Mouse (Mus musculus) megakaryocyte, embryonic 14.5 days (primary cell): Measurements from ENCODE around the gene Igsf21. TPM values are rescaled to one million over a fixed set of nuclear protein-coding genes. Genes with fewer than 3 reads are reported as not detected.

ENCODE experiments used
- H3K27me3 ChIP-seq: replicated peaks from 2 replicates; pipeline ENCODE3; 2012; ENCODE audit warnings: inconsistent platforms
- H3K36me3 ChIP-seq: replicated peaks from 2 replicates; pipeline ENCODE3; 2012; ENCODE audit warnings: low read length, inconsistent platforms, mixed read lengths
- H3K4me1 ChIP-seq: 2 replicates; pipeline ENCODE4 v1.6.1; 2012; ENCODE audit warnings: inconsistent platforms
- H3K4me3 ChIP-seq: replicated peaks from 2 replicates; pipeline ENCODE3; 2012; ENCODE audit warnings: moderate library complexity, mild to moderate bottlenecking, inconsistent platforms
- H3K9me3 ChIP-seq: 2 replicates; pipeline ENCODE4 v1.6.1; 2012; ENCODE audit warnings: inconsistent platforms
- FLI1 ChIP-seq: IDR thresholded peaks from 2 replicates; pipeline ENCODE4 v1.6.1; 2012; ENCODE audit warnings: low read length, inconsistent platforms, mixed read lengths
- GATA1 ChIP-seq: IDR thresholded peaks from 3 replicates; pipeline ENCODE4 v1.6.1; 2012; ENCODE audit warnings: mixed read lengths, low read length, inconsistent platforms, borderline replicate concordance
- polyA plus RNA-seq: library from polyadenylated mRNA; stranded (reverse); fragments of >175 nt; gene quantifications from 2 replicates; pipeline ENCODE4 v1.2.3, GENCODE M21; 2012; ENCODE audit warnings: low replicate concordance; ENCODE audit not compliant: insufficient read depth

Gene Igsf21
- polyA plus RNA-seq, 1 experiment = not detected

GRCm38 (mm10) chr4:140128116-140128515 lies 118.5 kb downstream of the Igsf21 start:
- TF ChIP-seq FLI1 (no peak), GATA1 (no peak)
- Histone ChIP-seq H3K36me3 (no peaks in the 10 kb centered on the region), H3K4me3 (no peak overlapping the region), H3K4me1 (no peaks in the 10 kb centered on the region), H3K9me3 (no peaks in the 10 kb centered on the region), H3K27me3 (peaks cover 5% of the 10 kb centered on the region)

- Histone ChIP-seq H3K4me1 (no peaks in the 10 kb centered on the region), H3K9me3 (no peaks in the 10 kb centered on the region)
Measured at GRCm38 (mm10) chr4:140125806-140126205, 120.8 kb downstream of the Igsf21 start.

GRCm38 (mm10) chr4:140122534-140122933 lies 124.0 kb downstream of the Igsf21 start:
- no peaks in the 10 kb centered on the region for H3K9me3 ChIP-seq
- H3K27me3 ChIP-seq = peaks cover 2% of the 10 kb centered on the region
- TF ChIP-seq GATA1 (no peak), FLI1 (no peak)
- no peaks in the 10 kb centered on the region for H3K36me3 ChIP-seq
- no peak overlapping the region for H3K4me3 ChIP-seq
- no peaks in the 10 kb centered on the region for H3K4me1 ChIP-seq

More at GRCm38 (mm10) chr4:140125806-140126205, 120.8 kb downstream of the Igsf21 start:
- no peak for TF ChIP-seq FLI1
- TF ChIP-seq GATA1 = no peak
- H3K27me3 ChIP-seq = peaks cover 2% of the 10 kb centered on the region
- H3K4me3 ChIP-seq = no peak overlapping the region
- H3K36me3 ChIP-seq = no peaks in the 10 kb centered on the region

GRCm38 (mm10) chr4:140117275-140117691 lies 129.3 kb downstream of the Igsf21 start:
- H3K27me3 ChIP-seq = no peaks in the 10 kb centered on the region
- H3K36me3 ChIP-seq = no peaks in the 10 kb centered on the region
- TF ChIP-seq GATA1 (no peak), FLI1 (no peak)
- H3K4me3 ChIP-seq = peak overlapping the region; percentile 65
- no peaks in the 10 kb centered on the region for H3K4me1 ChIP-seq
- H3K9me3 ChIP-seq = peaks cover 25% of the 10 kb centered on the region

- H3K36me3 ChIP-seq = no peaks in the 10 kb centered on the region
- no peaks in the 10 kb centered on the region for H3K4me1 ChIP-seq
- peaks cover 34% of the 10 kb centered on the region for H3K9me3 ChIP-seq
- no peaks in the 10 kb centered on the region for H3K27me3 ChIP-seq
- no peak for TF ChIP-seq FLI1
- TF ChIP-seq GATA1 = no peak
- H3K4me3 ChIP-seq = no peak overlapping the region
Measured at GRCm38 (mm10) chr4:140115756-140116155, 130.8 kb downstream of the Igsf21 start.

GRCm38 (mm10) chr4:140115053-140115452 lies 131.5 kb downstream of the Igsf21 start:
- Histone ChIP-seq H3K4me1 (no peaks in the 10 kb centered on the region), H3K36me3 (no peaks in the 10 kb centered on the region), H3K27me3 (peaks cover 6% of the 10 kb centered on the region), H3K9me3 (peaks cover 34% of the 10 kb centered on the region), H3K4me3 (no peak overlapping the region)
- TF ChIP-seq FLI1 = no peak
- no peak for TF ChIP-seq GATA1

- Histone ChIP-seq H3K4me1 (no peaks in the 10 kb centered on the region), H3K36me3 (no peaks in the 10 kb centered on the region), H3K9me3 (peaks cover 34% of the 10 kb centered on the region), H3K4me3 (peak overlapping the region; percentile 62), H3K27me3 (peaks cover 16% of the 10 kb centered on the region)
- no peak for TF ChIP-seq FLI1
- no peak for TF ChIP-seq GATA1
Measured at GRCm38 (mm10) chr4:140113690-140114475, 132.7 kb downstream of the Igsf21 start.

GRCm38 (mm10) chr4:140109626-140109948 lies 137.0 kb downstream of the Igsf21 start:
- Histone ChIP-seq H3K4me3 (no peak overlapping the region), H3K4me1 (no peaks in the 10 kb centered on the region), H3K9me3 (peaks cover 27% of the 10 kb centered on the region), H3K27me3 (peaks cover 33% of the 10 kb centered on the region), H3K36me3 (no peaks in the 10 kb centered on the region)
- TF ChIP-seq GATA1 (no peak), FLI1 (no peak)

GRCm38 (mm10) chr4:140108871-140109625 lies 137.5 kb downstream of the Igsf21 start:
- TF ChIP-seq GATA1 (no peak), FLI1 (no peak)
- H3K27me3 ChIP-seq = peaks cover 36% of the 10 kb centered on the region
- peaks cover 23% of the 10 kb centered on the region for H3K9me3 ChIP-seq

GRCm38 (mm10) chr4:140107161-140107560 lies 139.4 kb downstream of the Igsf21 start:
- Histone ChIP-seq H3K36me3 (no peaks in the 10 kb centered on the region), H3K27me3 (peaks cover 51% of the 10 kb centered on the region), H3K4me1 (no peaks in the 10 kb centered on the region), H3K4me3 (no peak overlapping the region), H3K9me3 (peaks cover 10% of the 10 kb centered on the region; the same call in 1 of the 2 replicates)
- TF ChIP-seq GATA1 (no peak), FLI1 (no peak)

More at GRCm38 (mm10) chr4:140108871-140109625, 137.5 kb downstream of the Igsf21 start:
- H3K4me1 ChIP-seq = no peaks in the 10 kb centered on the region
- no peaks in the 10 kb centered on the region for H3K36me3 ChIP-seq
- H3K4me3 ChIP-seq = no peak overlapping the region
